Mouse (Mus musculus) right cerebral cortex, adult 18-20 months (tissue): Measurements from ENCODE around the gene Kif18b.

Source experiments
- DNase-seq: peaks from one replicate; pipeline ENCODE4 v3.0.0; 2022; ENCODE audit warnings: mixed read lengths

Kif18b gene

DNA sequence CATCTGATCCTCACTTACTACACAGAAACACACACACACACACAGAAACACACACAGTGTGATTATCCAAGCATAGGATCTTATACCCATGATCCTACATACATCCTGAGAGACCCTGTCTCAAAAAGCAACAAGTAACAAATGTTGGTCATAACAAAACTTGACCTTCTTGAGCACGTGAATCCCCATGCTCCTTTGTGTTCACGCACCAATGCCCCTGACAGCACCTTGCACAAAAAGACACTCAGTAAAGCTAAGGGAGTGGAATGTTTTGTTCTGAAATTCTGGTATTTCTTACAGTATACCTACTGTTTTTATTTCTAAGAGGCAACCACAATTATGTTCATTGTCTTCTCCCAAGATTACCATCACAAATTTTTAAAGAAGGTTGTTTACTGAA lies 45.4 kb downstream of the Kif18b start:
- DNase-seq, result no peak

DNA sequence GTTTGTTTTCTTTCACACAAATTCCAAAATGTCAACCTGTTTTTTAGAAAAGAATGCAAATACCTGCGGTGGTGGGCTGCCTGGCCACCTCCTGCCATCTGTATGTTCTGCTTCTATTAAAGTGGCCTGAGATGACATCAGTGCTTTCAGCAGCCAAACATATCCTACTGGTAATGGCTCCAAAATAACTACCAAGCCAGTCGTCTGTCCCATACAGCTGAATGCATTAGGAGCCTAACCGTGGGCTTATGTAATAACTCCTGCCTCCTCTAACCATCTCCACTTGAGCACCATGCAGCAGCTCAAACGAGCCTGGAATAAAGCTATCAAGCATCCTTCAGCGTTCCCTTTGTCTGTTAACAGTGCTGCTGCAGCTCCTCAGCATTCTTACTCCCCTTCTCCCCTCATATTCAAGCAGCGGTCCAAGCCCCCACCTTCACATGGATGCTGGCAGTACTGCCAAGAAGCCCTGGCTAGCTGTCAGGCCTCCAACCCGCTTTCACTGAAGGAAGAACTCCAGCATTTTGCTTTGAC lies 50.1 kb downstream of the Kif18b start:
- DNase-seq, result peak; percentile 80

DNA sequence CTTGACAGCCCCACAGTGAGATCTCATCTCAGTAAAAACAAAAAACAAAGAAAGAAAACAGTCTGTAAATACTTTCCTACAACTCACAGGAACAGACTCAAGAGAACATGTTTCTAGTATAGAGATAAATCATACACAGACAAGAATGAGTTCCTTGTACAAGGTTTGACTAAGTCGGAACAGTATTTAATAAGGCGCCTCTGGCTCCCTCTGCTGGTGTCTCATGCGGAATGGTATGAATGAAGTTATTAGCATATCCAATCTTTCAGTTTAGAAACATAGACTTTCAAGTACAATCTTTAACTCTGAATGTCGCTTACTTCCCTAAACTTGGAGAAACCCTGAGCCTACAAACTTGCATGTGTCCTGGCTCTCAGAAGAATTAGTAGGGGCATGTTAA lies 60.7 kb downstream of the Kif18b start:
- DNase-seq, result peak; percentile 51

DNA sequence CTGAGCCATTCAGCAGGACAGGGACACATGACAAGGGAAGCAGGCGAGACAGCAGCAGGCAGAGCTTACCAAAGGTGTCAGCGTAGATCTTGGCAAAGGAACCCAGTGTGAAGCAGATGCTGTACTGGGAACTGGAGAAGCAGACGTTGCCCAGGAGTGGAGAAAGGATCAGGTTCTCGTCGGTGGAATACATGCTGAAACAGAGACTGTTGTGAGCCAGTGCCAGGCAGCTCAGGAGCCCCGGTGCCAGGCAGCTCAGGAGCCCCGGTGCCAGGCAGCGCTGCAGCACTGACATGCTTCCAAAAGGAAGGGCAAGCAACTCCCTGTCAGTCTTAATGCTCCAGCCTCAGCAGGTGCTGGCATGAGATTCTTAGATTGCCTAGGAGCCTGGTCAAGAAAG lies 65.0 kb downstream of the Kif18b start:
- DNase-seq, result peak; percentile 67

DNA sequence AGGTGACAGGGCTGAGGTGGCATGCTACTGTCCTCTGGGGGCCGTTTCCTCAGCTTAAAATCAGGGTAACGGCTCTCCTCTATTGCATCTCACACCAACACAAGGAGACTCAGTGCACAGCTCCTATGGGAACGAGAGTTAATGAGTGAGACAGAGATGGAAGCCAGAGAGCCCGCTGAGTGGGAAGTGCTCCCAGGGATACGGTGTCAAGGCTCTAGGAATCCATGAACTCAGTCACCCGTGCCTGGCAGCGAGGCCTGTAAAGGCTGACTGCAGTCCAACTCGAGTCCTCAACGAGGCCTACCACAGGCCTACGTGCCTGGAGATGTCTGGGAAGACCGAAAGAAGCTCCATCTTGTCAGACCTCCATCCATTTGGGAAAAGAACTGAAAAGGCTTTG lies 66.0 kb downstream of the Kif18b start:
- DNase-seq, result no peak

DNA sequence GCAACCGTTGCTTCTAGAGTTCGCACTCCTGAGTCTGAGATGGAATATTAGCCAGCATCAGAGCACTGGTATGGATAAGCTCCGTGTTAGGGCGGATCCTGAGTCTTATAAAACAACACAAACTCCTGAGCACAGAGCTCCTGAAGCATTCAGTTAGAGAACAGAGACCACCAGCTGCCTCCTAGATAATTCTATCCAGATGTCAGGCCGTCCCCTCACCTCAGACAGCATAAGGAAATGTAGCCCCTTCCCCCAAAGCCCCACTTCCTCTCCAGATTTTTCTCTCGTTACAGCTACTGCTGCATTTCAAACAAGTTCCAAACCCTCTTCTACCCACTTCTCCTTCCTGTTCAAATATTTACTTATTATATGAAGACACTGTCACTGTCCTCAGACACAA lies 69.0 kb downstream of the Kif18b start:
- DNase-seq, result no peak
